Mouse (Mus musculus): ENCODE measurements around the gene Bcorl1.

- TF ChIP-seq GATA1 (IDR thresholded peaks at IDR 0.05; ENCODE audit: low read length) = no peak
- no peak for TF ChIP-seq TAL1 (IDR thresholded peaks at IDR 0.05; ENCODE audit: low read length)
Measured at GRCm38 (mm10) chrX:48410388-48410776, 69.2 kb downstream of the Bcorl1 start.
